Mouse (Mus musculus): Measurements from ENCODE around the gene Btbd11. TPM values are rescaled to one million over a fixed set of nuclear protein-coding genes. Genes with fewer than 3 reads are reported as not detected.
"Not testable (repeated sequence)": the region's sequence is repeated elsewhere in the genome, so short reads cannot be mapped to it uniquely, and the experiment has no call there.

The Btbd11 gene
- polyA plus RNA-seq, 1 experiment from 2014 or later = 7.2 TPM

GRCm38 (mm10) chr10:85640408-85640807 lies 253.8 kb downstream of the Btbd11 start:
- WGBS = 75% methylated on average over 8 of the region's 8 CpGs
- ATAC-seq (ENCODE audit: insufficient number of reproducible peaks, insufficient read depth, low FRiP score, low TSS enrichment, low read depth) = no peak

GRCm38 (mm10) chr10:85645346-85645745 lies 258.7 kb downstream of the Btbd11 start:
- H3K9ac ChIP-seq = no peak overlapping the region
- no peak overlapping the region for H3K4me2 ChIP-seq
- no peaks in the 10 kb centered on the region for H3K9me3 ChIP-seq
- 81% methylated on average over 6 of the region's 6 CpGs for WGBS
- no peaks in the 10 kb centered on the region for H3K27me3 ChIP-seq
- no peak overlapping the region for H3K27ac ChIP-seq
- H3K4me1 ChIP-seq = no peaks in the 10 kb centered on the region
- no peak for ATAC-seq (ENCODE audit: insufficient number of reproducible peaks, insufficient read depth, low FRiP score, low TSS enrichment, low read depth)
- H3K36me3 ChIP-seq = no peaks in the 10 kb centered on the region
- H3K4me3 ChIP-seq = no peak overlapping the region

More at GRCm38 (mm10) chr10:85640408-85640807, 253.8 kb downstream of the Btbd11 start:
- no peak overlapping the region for H3K4me3 ChIP-seq
- H3K27me3 ChIP-seq = no peaks in the 10 kb centered on the region
- H3K27ac ChIP-seq = no peak overlapping the region
- H3K4me1 ChIP-seq = no peaks in the 10 kb centered on the region
- H3K4me2 ChIP-seq = no peak overlapping the region
- H3K9me3 ChIP-seq = no peaks in the 10 kb centered on the region
- H3K9ac ChIP-seq = no peak overlapping the region
- H3K36me3 ChIP-seq = no peaks in the 10 kb centered on the region

GRCm38 (mm10) chr10:85651706-85652105 lies 265.1 kb downstream of the Btbd11 start:
- Histone ChIP-seq H3K4me1 (peaks cover 8% of the 10 kb centered on the region), H3K9me3 (no peaks in the 10 kb centered on the region), H3K4me2 (peak overlapping the region; percentile 36), H3K4me3 (no peak overlapping the region), H3K27ac (no peak overlapping the region), H3K9ac (no peak overlapping the region), H3K36me3 (no peaks in the 10 kb centered on the region), H3K27me3 (no peaks in the 10 kb centered on the region)
- WGBS = 23% methylated on average over 7 of the region's 7 CpGs
- no peak; the same call in 1 of the 2 replicates for ATAC-seq (ENCODE audit: insufficient number of reproducible peaks, insufficient read depth, low FRiP score, low TSS enrichment, low read depth)

GRCm38 (mm10) chr10:85655881-85656280 lies 269.3 kb downstream of the Btbd11 start:
- no peak for ATAC-seq (ENCODE audit: insufficient number of reproducible peaks, insufficient read depth, low FRiP score, low TSS enrichment, low read depth)
- WGBS = 49% methylated on average over 4 of the region's 4 CpGs

GRCm38 (mm10) chr10:85657886-85658285 lies 271.3 kb downstream of the Btbd11 start:
- Histone ChIP-seq H3K4me1 (peaks cover 5% of the 10 kb centered on the region), H3K27ac (no peak overlapping the region), H3K9ac (no peak overlapping the region), H3K4me2 (no peak overlapping the region), H3K27me3 (no peaks in the 10 kb centered on the region), H3K4me3 (no peak overlapping the region), H3K36me3 (0 out of 2 replicates have a peak, but pooled peaks cover 3% of the 10 kb centered on the region), H3K9me3 (no peaks in the 10 kb centered on the region)
- 92% methylated on average over 10 of the region's 10 CpGs for WGBS
- ATAC-seq (ENCODE audit: insufficient number of reproducible peaks, insufficient read depth, low FRiP score, low TSS enrichment, low read depth) = no peak

More at GRCm38 (mm10) chr10:85655881-85656280, 269.3 kb downstream of the Btbd11 start:
- Histone ChIP-seq H3K4me3 (no peak overlapping the region), H3K4me1 (peaks cover 8% of the 10 kb centered on the region), H3K9ac (no peak overlapping the region), H3K9me3 (no peaks in the 10 kb centered on the region), H3K4me2 (no peak overlapping the region), H3K27me3 (no peaks in the 10 kb centered on the region), H3K36me3 (0 out of 2 replicates have a peak, but pooled peaks cover 3% of the 10 kb centered on the region), H3K27ac (no peak overlapping the region)

GRCm38 (mm10) chr10:85673512-85673921 lies 286.9 kb downstream of the Btbd11 start:
- Histone ChIP-seq H3K27ac (no peak overlapping the region), H3K4me2 (no peak overlapping the region), H3K27me3 (no peaks in the 10 kb centered on the region), H3K4me1 (no peaks in the 10 kb centered on the region), H3K36me3 (no peaks in the 10 kb centered on the region), H3K9ac (no peak overlapping the region), H3K4me3 (no peak overlapping the region), H3K9me3 (peaks cover 7% of the 10 kb centered on the region; the same call in 1 of the 2 replicates)
- 82% methylated on average over 8 of the region's 8 CpGs for WGBS
- no peak for ATAC-seq (ENCODE audit: insufficient number of reproducible peaks, insufficient read depth, low FRiP score, low TSS enrichment, low read depth)

- Histone ChIP-seq H3K27ac (no peak overlapping the region), H3K36me3 (no peaks in the 10 kb centered on the region), H3K4me1 (no peaks in the 10 kb centered on the region), H3K4me3 (no peak overlapping the region), H3K9me3 (no peaks in the 10 kb centered on the region), H3K4me2 (no peak overlapping the region), H3K27me3 (no peaks in the 10 kb centered on the region), H3K9ac (no peak overlapping the region)
- no peak for ATAC-seq (ENCODE audit: insufficient number of reproducible peaks, insufficient read depth, low FRiP score, low TSS enrichment, low read depth)
- WGBS = 24% methylated on average over 4 of the region's 4 CpGs
These were observed 292.0 kb downstream of the Btbd11 start for GRCm38 (mm10) chr10:85678635-85679034.

GRCm38 (mm10) chr10:85682446-85682845 lies 295.8 kb downstream of the Btbd11 start:
- H3K4me2 ChIP-seq = no peak overlapping the region
- no peak for ATAC-seq (ENCODE audit: insufficient number of reproducible peaks, insufficient read depth, low FRiP score, low TSS enrichment, low read depth)
- H3K27ac ChIP-seq = no peak overlapping the region
- no peaks in the 10 kb centered on the region for H3K9me3 ChIP-seq
- WGBS = 90% methylated on average over 9 of the region's 9 CpGs
- no peaks in the 10 kb centered on the region for H3K27me3 ChIP-seq
- no peak overlapping the region for H3K4me3 ChIP-seq
- no peaks in the 10 kb centered on the region for H3K36me3 ChIP-seq
- H3K9ac ChIP-seq = no peak overlapping the region
- no peaks in the 10 kb centered on the region for H3K4me1 ChIP-seq

- whole genome bisulfite sequencing = 77% methylated on average over 2 of the region's 2 CpGs
- ATAC-seq (ENCODE audit: insufficient number of reproducible peaks, insufficient read depth, low FRiP score, low TSS enrichment, low read depth); H3K9ac ChIP-seq; H3K36me3 ChIP-seq; H3K4me1 ChIP-seq; H3K4me3 ChIP-seq; H3K27ac ChIP-seq; H3K4me2 ChIP-seq; H3K27me3 ChIP-seq; H3K9me3 ChIP-seq: not testable (repeated sequence)
These were observed 307.8 kb downstream of the Btbd11 start for GRCm38 (mm10) chr10:85694429-85694828.

- no peaks in the 10 kb centered on the region for H3K27me3 ChIP-seq
- ATAC-seq (ENCODE audit: insufficient number of reproducible peaks, insufficient read depth, low FRiP score, low TSS enrichment, low read depth) = no peak
- no peaks in the 10 kb centered on the region for H3K9me3 ChIP-seq
- no peak overlapping the region for H3K4me3 ChIP-seq
- H3K4me2 ChIP-seq = no peak overlapping the region
- no peak overlapping the region for H3K9ac ChIP-seq
- H3K36me3 ChIP-seq = no peaks in the 10 kb centered on the region
- H3K27ac ChIP-seq = no peak overlapping the region
- H3K4me1 ChIP-seq = no peaks in the 10 kb centered on the region
These were observed 313.1 kb downstream of the Btbd11 start for GRCm38 (mm10) chr10:85699721-85700120.

GRCm38 (mm10) chr10:85709790-85710189 lies 323.2 kb downstream of the Btbd11 start:
- not testable (repeated sequence) for H3K9me3 ChIP-seq; H3K4me3 ChIP-seq; H3K27me3 ChIP-seq; H3K27ac ChIP-seq; H3K9ac ChIP-seq; H3K36me3 ChIP-seq; ATAC-seq (ENCODE audit: insufficient number of reproducible peaks, insufficient read depth, low FRiP score, low TSS enrichment, low read depth); H3K4me2 ChIP-seq; H3K4me1 ChIP-seq
- 89% methylated on average over 4 of the region's 4 CpGs for WGBS
